Mouse (Mus musculus) neutrophil, adult 5-6 weeks (primary cell): ENCODE data around the gene Pdcl3. TPM values are rescaled to one million over a fixed set of nuclear protein-coding genes. Genes with fewer than 3 reads are reported as not detected.

Experiments used
- ATAC-seq: fragments of 151-379, 151-347 bp; 2 replicates; pipeline ENCODE4 v1.8.0; 2017; ENCODE audit warnings: mild to moderate bottlenecking, moderate TSS enrichment; ENCODE audit not compliant: insufficient number of reproducible peaks, poor library complexity, low FRiP score, severe bottlenecking; ENCODE audit errors: extremely low read depth
- total RNA-seq: library from RNA; stranded (forward); fragments of 200-1000 nt; gene quantifications from 2 replicates; pipeline ENCODE4 v1.2.3, GENCODE M21; 2017

The Pdcl3 gene
- total RNA-seq = 39.8 and 45.5 TPM in 2 replicates

DNA sequence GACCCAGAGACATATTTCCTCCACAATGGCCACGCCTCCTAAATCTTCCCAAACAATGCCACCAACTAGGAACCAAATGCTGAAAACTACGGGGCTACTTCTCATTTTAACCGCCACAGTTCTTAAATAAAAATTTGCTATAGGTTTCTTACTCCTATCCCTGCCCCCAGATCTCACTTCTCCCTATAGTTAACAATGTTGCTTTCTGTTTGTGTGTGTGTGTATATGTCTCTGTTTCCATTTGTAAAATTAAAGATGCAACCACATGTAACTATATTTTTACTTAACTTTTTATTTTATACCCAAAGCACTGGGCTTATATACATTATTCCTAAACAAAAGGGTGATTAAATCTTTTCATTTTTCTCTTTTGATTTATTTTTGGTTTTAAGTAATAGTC lies at the start of gene Pdcl3:
Gene Pdcl3 (plus strand): TSS at position 301 of the 400 bp plus-strand sequence.
- ATAC-seq = no peak

DNA sequence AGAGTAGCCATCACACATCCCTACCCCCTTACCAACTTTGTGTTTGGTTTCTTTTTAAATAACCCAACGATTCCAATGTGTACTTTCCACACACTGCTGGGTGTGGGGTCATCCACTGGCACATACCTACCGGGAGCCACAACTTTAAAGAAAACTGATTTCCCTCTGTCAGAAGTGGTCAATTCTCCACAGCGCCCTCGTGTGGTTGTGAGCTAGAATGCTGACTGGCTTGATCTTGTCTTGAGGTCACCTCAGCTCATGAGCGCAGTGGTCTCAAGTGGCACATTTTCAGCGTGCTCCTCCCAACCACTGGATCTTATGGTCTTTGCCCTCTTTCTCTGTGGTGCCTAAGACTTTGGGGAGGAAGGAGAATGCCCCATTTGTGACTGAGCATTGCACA lies 48.6 kb upstream of the Pdcl3 start:
- peak; percentile 39; the same call in 1 of the 2 replicates for ATAC-seq

DNA sequence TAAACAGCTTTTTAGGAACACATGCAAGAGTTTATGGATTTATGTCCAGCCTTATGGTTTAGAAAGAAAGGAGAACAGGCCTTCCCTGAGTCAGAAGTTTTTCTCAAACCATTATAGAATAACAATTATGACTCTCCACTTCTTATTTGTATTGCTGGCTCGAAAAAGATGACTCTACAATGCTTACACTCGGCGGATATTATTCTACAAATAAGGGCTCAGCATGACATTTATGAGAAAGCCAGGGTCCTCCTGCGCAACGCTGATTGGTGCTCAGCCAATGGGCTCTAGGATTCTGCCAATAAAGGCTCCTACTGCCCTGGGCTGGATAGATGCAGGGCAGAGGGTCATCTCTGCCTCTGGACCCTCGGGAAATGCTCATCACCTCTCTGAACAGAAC lies 46.6 kb upstream of the Pdcl3 start, which contains the start of gene Nms:
Gene Nms (plus strand): TSS at position 301 of the 400 bp plus-strand sequence.
- ATAC-seq = no peak

DNA sequence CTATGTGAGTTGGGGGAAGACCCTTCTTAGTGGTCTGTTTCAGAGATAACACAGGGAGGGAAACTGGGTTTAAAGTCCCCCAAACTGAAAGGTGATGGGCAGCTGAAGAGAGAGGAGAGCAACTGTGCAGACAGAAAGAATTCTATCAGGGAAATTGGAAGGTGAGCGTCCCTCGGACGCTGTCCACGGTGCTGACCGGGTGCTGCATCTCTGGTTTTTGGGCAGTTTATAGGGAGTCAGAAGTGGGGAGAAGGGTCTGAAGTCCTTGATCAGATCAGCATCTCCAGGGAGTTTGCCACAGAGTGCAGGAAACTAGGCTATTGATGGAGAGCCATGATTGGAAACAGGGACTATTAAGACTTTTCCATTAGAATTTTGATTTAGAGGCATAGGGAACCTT lies 45.8 kb upstream of the Pdcl3 start:
- ATAC-seq = no peak

DNA sequence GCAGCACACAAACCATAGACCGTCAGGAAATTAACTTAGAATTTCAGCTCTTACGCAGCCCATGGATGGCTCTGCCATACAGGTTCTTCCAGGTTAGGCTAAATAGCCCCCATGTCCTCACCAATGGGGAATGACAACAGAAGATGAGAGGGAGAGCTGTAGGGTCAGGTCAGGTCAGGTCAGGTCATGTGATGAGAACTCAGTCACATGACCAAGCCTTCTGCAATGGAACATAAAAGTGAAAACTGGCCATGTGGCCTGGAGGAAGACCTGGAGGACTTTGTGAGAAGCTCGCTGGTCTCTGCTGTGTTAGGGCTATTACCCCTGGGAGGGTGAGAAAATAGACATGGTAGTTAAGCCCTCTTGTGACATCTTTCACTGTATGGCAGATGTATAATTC lies 29.0 kb upstream of the Pdcl3 start:
- ATAC-seq = no peak

DNA sequence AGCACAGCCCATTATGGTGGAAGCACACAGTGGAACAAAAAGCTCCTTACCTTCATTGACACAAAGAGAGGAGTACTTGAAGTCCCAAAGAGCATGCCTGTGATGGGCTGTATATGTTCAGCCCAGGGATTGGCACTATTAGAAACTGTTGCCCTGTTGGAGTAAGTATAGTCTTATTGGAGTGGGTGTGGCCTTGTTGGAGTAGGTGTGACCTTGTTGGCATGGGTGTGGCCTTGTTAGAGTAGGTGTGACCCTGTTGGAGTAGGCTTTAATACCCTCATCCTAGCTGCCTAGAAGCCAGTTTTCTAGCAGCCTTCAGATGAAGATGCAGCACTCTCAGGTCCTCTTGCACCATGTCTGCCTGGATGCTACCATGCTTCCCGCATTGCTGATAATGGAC lies 16.3 kb upstream of the Pdcl3 start:
- no peak for ATAC-seq

DNA sequence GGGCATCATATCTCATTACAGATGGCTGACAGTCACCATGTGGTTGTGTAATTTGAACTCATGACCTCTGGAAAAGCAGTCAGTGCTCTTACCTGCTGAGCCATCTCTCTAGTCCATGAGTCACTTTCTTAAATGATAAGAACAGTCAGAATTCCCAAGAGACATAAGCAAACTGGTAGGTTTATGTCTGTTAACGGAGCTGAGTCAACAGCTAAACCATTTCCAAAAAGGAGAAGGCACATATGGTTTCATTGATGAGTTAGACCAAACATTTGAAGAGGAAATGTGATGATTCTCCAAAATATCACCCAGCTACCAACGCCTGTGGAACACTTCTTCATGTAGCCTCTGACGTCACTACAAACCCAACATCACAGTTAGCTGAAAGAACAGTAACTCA lies 13.7 kb upstream of the Pdcl3 start:
- ATAC-seq = no peak

DNA sequence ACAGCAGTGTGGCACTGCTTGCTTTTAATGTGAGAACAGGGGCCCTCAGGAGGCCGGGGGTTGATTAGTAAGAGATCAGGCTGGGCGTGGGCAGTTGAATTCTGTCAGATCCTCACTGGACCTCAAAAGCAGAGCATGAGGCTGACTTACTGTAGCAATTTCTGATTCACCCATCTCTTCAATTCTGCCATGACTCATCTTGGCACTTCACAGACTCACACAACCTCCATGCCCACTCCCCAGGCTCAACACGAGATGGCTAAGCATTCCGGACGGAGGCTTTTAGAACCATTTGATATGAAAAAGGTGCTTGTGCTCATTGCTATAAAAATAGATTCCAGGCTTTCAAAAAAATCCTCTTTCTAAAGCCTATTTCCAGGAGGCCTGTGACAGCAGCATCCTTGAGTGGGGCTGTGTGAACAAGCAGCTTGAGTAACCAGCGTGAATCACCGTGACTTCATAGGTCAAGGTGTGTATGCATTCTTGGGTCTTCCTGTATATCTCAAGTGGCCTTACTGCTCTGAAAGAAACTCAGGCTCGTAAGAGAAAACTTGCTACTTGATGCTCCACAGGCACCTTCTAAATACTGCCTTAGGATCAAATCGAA lies 12.3 kb upstream of the Pdcl3 start:
- no peak for ATAC-seq

DNA sequence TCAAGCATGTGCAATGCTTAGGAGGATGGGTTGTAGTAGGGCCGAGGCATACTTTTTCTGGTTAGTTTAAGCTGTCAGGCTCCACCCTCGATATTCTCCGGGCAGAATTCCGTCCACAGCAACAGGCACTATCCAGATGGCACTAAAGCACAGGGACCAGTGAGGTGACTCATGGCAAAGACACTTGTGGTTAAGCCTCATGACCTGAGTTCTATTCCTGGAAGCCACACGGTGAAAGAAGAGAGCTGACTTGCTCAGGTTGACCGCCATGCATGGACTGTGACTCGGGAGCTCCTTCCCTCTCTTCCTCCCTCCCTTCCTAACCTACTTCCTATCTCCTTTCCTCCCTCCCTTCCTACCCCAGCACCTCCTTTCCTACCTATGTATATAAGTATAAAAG lies 5.5 kb upstream of the Pdcl3 start:
- ATAC-seq = no peak

DNA sequence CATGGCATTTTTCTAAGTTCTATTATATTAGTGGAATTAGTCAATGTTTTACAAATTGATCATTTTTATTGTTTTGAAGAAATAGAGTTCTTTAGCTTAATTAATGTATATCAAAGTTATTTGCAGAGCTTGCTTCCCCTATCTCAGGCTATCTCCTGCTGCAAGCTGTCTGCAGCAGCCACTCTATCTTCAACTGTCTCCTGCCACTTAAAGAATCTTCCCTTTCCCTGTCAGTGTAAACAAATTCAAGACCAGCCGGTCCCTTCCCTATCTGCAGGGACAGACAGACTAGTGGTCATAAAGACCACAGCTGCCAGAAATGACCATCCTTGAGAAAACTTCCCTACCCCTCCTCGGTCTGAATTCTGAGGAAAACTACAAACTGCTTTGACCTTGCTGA lies 1.5 kb upstream of the Pdcl3 start:
- no peak for ATAC-seq

DNA sequence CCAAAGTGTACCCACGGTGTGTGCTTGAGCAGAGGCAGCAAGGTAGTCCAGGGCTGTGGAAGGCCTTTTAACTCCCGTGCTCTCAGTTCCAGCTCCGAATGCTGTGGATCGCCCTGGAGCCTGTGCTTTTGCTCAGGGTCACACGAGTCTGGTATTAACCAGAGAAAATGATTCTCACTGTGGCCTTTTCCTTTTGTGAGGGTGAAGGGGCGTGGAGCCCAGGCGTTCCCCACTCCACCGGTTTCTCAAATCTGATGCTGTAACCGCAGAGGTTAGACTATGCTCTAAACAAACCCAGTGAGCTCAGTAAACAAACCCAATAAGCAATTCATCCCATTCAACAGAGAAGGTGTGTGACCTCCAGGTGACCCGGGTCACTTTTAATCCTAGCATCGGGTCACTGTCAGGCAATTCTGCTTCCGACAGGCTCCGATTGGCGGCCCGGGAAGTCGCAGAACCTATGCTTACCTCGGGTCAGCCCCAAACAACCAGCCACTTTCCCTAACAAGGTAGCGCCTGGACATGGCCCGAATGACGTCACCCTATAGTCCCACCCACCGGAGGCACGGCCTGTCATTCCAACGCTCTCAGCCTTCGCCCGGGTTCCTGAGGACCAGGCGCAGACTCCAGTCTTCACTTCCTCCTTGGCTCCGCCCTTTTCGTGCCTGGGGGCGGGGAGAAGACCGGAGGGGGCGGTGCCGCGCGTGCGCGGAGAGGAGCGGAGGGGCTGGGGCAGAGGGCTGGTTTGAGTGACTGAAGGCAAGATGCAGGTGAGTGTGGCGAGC lies 1.9 kb downstream of the Pdcl3 start:
- peak; percentile 98 for ATAC-seq

DNA sequence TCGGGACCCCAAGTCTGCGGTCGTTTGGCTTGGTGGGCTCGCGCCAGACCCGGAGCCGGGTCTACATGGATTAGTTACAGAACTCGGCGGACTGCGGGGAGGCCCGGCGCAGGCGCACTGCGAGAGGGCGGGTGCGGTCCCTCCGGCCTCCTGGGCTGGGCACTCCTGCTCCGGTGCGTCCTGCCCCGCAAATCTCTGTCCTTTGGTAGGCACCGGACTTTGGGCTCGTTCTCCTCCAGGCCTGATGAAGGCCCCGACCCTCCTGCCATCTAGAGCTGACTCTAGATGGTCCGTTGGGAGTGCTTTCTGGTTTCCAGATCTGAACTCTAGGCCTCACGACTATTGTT lies 2.4 kb downstream of the Pdcl3 start:
- ATAC-seq = no peak; the same call in 1 of the 2 replicates

DNA sequence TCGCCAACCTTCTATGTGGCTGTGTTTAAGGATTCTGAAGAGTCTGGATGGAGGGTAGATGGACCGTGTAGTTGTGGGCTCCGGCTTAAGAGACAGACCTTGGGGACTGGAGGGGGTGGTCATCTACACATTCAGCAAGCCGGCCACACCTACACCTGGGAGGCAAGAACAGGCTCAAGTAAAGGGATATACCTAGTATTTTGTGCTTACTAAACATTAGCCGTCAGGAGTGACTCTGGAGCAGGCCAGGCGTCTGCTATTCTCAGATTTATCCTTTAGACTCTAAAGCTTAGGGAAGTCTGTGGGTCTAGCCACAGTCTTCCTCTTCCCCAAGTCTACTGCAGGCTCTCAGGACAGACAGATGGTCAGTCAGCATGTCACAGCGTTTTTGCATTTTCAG lies 2.9 kb downstream of the Pdcl3 start:
- ATAC-seq = no peak

DNA sequence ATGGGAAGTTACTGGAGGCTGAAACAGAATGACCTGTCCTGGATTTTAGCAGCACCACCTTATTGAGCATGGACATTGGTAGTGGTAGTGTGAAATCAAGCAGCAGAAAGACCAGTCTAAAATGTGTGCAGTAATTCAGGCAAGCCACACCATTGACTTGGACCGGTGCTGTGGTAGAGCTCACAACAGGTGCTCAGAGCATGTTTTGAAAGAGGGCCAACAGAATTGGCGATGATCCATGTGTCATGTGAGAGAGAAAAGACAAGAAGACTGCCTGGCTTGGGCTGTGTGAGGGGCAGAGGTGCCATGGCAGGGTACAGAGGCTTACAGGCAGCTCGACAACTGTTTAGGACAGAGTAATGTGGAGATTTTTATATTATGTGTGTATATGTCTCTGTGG lies 7.0 kb downstream of the Pdcl3 start:
- ATAC-seq = no peak

DNA sequence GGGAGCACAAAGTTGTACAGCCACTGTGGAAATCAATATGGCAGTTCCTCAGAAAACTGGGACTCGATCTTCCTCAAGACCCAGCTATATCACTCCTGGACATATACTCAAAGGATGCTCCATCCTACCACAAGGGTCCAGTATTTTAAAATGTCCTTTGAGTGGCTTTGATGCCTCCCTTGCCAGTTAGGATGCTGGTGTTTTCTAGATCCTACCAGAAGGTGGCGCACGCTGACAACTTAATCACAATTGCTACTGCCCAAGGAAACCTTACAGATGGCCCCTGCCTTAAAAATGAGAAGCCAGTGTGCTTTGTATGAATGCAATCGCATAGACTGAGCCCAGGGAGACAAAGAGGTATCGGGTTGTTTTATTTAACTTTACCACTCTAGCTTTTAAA lies 15.7 kb downstream of the Pdcl3 start:
- ATAC-seq = peak; percentile 42; the same call in 1 of the 2 replicates

DNA sequence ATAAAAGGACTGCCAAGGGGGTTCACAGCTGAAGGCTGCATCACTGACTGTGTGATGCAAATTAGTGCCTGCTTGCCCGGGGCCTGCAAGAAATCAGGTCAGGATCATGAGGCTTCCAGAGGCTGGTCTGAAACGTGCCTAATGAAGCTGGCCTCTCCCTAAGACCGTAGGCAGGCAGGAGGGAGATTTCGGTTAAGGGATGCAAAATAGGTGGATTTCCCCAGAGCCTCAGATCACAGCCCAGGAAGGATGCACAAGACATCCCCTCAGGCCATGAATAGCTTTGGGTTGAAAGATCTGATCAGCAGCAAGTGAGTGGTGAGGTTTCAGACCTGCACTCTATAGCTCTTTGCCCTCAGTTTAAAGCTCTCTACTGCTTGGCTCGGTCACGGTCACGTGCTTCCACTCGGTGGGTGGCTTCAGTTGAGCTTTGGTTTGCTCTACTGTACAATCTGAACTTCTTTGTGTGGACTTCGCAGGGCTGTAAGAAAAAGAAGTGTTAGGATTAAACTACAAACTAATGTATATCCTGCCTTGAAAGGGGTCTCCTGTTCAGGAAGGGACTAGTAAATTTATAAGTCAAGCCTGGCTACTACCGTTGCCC lies 20.4 kb downstream of the Pdcl3 start:
- no peak for ATAC-seq

DNA sequence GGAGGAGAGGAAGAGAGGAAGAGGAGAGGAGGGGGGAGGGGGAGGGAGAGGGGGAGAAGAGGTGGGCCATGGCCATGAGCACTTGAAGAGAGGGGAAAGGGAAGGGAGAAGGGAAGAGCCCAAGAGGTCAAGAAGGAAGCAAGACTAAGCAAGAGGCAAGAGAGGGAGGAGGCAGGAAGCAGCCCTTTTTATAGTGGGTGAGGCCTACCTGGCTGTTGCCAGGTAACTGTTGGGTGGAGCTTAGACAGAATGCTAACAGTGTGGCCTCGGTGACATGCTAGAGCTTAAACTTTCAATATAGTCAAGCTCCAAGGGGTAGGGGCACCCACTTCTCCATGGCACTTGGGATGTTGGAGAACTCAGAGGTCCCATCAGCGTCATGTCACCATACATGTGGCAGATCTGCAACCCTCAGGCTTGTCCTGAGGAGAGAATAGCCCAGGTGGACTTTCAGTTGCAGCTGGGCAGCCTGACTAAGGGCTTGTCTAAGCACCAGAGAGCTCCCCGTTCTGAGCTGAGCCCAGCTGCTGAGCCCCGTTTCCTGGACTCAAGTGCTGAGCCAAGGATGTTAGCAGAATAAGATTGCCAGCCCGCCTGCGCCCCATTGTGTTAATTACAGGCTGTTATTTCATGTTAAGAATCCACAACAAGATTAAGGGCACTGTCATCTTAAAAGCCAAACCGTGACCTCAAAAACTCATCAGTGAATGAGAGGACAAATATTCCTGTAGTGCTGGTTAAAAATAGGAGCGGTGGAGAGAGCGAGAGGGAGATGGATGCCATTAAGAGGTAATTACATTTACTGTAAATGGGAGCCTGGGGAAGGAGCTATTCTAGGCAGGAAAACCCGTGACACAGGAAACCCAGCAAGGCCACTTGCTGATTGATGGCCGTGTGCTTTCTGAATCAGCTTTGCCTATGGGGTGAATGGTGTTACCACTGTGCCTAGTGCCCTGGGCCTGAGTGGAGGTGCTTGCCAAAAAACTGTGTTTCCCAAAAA lies 21.7 kb downstream of the Pdcl3 start:
- no peak for ATAC-seq

DNA sequence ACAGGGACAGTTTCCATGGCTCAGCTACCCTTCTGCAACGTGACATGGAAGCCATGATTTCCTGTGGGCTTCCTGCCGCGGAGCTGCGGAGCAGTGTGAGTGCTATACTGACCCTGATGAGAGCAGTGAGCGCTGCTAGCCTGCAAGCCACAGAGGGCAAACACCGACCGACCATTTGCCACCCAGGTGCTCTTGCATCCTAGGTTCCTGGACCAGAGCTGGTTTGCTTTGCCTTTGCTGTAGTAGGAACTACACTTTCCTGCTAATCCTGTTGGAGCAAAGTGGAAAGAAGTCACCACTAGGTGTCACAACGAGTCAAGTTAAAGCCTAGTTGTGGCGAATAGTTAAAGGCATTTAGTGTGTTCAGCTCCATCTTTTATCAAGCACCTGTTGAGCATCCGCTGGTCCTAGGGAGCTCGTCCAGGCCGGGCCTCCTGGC lies 25.2 kb downstream of the Pdcl3 start:
- ATAC-seq = 0 out of 2 replicates have a peak, but pooled peaks have one; percentile 19

DNA sequence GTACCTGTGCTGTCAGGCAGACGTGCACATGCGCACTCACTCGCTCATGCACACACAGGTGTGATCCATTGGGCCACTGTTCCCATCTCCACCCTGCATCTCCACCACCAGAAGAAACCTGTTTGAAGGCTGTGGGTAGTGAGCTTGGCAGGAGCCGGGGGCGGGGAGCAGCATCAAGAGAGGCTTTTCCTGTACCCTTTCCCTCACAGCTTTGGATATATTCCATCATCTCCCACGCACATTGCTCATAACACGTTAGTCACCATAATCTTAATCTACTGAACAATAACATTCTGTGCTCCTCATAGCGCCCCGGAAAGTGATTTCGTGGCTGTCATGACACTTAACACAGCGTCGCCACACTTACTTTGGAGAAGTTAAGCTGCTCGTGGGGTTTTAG lies 27.2 kb downstream of the Pdcl3 start:
- ATAC-seq = no peak
